Mouse (Mus musculus) urinary bladder, adult 18-20 months (tissue): ENCODE data around the gene Slc6a21.

Source experiments
- DNase-seq, 2 experiments: peaks; one replicate each; pipeline ENCODE4 v3.0.0; 2022; ENCODE audit warnings: low spot score in 2 of 2, mixed read lengths in 2 of 2

The Slc6a21 gene

DNA sequence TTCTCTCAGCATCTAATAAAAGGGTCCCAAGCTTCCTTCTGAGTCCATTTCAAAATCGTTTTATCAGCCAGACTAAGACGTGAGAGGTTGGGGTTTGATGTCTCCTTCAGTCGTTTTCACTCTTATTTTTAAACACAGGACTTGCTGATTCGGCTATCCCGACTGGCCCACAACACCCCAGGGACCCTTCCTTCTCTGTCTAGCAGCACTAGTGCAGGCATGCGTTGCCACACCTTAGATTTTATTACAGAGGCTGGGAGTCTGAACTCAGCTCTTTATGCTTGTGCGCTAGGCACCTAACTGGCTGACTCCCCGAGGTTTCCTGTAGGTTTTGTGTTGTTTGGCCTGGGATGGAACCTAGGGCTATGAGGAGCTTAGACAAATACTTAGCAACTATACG is 36.2 kb downstream of the Slc6a21 start:
- DNase-seq: no peak

DNA sequence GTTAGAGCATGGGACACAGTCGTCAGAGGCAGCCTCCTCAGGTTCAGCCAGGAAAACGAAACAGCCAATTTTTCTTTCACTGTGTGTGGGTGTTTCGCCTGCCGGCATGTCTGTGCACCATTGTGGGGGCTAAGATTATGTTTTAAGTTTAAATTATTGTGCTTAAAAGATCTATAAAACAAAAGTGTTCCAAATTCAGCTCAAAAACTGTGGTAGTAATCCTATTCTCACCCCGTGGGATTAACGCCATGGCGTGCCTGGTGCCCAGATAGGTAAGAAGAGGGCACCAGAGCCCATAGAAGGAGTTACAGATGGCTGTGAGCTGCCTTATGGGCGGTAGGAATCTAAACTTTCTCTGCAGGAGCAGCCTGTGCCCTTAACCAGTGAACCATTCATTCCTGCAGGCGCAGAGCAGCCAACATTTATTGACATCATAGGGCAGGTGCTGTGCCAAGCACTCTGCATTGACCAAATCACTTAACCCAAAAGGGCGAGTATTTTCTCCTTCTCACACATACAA is 37.9 kb downstream of the Slc6a21 start:
- DNase-seq: no peak

DNA sequence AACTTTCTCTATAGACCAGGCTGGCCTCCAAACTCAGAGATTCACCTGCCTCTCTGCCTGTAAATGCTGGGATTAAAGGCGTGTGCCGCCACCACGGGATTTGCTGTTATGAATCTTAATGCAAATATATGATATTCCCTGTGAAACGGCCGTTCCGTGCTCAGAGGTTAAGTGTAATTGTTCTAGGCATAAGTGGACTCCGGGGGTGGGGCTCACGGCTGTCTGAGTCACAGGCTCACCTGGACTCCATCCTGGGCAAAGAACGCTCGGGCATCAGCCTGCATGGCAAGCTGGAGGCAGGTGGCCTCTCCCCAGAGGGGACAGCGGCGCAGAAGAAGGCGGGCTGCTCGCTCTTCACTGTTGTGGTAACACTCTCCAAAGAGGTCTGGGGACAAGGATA is 39.2 kb downstream of the Slc6a21 start:
- no peak for DNase-seq

DNA sequence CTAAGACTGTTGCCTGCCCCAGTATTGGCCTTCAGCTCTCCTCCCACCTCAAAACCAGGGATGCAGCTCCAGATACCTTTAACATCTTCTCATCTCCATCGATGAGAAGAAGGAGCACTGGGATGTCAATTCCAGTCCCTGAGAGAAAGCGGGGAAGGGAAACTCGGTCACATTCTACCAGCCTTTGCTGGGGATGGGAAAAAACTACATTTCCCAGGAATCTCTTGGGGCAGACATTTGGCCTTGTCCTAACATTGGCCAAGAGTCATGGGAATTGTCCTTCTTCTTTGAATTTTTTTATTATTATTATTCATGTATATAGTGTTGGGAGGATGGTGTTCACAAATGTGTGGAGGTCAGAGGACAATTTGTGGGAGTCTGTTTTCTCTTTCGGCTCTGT is 44.9 kb downstream of the Slc6a21 start:
- no peak for DNase-seq

DNA sequence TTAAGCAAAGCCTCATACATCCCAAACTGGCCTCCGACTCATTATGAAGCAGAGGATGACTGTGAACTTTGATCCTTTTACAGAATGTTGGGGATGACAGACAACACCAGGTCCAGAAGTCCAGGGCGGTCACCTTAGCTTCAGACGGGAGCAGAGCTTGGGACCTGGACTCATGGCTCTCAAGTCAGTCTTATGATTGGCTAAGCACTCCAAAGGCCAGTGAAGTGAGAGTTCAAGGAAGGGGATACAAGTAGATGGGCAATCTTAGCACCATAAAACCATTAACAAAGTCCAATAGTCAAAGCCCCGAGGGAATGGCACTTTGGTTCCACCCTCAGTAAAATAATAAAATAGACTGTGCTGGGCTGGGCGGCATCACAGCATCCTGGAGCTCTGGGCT is 45.8 kb downstream of the Slc6a21 start:
- DNase-seq: no peak

DNA sequence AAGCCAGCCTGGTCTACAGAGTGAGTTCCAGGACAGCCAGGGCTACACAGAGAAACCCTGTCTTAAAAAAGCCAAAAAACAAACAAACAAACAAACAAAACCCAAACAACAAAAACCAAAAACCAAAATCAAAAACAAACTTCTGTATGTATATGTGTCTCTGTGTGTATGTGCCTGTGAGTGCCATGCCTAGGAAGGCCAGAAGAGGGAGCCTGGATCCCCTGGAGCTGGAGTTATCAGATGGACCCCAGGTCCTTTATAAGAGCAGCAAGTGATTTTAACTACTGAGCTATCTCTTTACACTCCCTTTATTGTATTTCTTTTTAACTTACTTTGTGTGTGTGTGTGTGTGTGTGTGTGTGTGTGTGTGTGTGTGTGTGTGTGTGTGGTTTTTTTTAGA is 48.5 kb downstream of the Slc6a21 start:
- DNase-seq: no peak

DNA sequence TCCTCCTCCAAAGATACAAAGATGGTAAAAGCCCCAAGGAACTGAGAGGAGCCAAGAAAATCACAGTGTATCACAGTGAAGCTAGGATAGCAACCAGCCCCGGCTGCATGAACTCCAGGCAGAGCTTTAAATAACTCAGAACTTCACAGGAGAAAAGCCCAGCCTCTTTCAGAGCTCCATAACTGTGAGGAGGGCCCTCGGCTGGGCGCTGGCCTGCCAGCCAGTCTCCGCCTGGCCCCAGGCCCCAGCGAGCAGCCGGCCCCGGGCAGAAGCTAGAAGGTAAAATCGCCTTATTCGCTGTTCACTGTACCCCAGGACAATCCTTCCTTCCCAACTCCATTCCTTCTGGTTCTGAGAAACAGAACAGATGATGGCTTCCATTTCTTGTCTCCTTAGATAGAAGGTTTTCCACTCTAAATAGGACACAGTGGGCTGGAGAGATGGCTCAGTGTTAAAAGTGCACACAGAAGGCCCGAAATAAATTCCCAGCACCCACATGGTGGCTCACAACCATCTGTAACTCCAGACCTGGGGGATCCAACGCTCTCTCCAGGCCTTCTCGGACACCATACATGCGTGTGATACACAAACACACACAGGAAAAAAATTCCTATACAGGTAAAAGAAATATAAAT is 51.6 kb downstream of the Slc6a21 start:
- DNase-seq: no peak

DNA sequence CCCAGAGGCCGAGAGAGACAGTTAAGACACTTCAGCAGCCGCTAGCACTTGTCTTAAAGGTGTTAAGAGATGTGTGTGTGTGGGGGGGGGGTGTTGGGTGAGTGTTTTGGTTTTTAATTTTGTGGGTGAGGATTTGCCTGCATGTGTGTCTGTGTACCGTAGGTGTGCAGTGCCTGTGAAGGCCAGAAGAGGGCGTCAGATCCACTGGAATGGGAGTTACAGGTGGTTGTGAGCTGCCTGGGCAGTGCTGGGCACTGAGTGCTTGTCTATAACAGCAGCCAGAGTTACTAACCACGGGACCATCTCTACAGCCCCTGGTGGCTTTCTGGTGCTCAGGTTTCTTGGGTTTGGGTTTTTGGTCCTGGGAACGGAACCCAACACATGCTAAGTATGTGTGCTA is 54.2 kb downstream of the Slc6a21 start:
- no peak for DNase-seq

DNA sequence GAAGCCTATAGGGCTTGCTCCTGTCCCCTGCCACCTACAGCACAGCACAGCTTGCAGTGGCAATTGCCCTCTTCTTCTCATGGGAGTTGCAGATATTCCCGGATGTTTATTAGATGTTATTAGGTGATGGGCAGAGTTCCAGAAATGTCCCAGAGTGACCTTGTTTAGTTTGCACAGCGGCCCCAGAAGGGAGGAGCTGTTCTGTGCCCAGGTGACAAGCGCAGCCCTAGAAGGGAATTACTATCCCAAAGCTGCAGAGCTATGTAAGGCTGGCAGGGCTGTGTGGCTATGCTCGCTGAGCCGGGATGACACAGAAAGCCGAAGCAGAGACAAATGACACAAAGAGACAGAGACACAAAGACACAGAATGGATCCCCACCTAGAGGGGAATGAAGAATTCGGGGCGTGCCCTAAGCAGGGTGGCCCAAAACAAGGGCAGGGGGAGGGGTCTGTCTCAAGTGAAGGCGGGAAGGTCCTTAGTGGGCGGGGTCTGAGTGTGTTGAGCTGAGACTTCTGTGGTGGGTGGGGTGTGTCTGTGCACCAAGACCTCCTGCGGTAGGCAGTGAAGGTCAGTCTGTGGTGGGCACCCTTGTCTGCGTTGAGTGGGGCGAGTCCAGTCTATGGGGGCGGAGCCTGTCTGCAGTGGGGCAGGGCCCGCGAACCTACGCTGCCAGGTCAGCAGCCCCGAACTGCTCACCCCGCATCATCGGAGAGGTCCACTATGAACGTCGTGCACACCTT is 55.5 kb downstream of the Slc6a21 start:
- peak in 1 of 2 experiments; percentile 29 for DNase-seq

DNA sequence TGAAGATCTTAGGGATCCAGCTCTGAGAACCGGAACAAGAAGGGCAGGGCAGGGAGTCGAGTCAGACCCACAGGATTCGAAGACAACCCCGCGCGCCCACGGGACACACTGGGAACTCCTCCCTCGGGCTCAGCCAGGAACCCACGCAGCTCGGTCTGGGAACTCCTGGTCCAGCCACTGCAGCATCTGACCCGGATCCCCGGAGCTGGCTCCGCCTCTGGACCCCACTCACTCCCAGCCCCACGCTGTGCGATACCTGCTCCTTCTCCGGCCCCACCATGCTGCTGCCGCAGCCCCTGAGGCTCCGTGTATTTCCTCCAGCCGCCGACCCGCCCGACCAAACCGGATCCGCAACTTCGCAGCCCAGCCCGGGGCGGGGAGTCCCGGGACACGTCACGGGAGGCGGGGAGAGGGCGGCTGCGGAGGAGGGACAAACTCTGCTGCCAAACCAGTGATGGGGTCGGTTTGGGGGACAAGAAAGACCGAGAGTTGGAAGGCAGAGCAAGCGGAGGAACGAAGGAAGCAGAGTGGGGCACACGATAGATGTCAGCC is 56.2 kb downstream of the Slc6a21 start, which contains the start of gene Trpm4:
Gene Trpm4 (minus strand): TSS at position 350 of the 552 bp plus-strand sequence.
- peak; percentile 89 to 96 for DNase-seq

DNA sequence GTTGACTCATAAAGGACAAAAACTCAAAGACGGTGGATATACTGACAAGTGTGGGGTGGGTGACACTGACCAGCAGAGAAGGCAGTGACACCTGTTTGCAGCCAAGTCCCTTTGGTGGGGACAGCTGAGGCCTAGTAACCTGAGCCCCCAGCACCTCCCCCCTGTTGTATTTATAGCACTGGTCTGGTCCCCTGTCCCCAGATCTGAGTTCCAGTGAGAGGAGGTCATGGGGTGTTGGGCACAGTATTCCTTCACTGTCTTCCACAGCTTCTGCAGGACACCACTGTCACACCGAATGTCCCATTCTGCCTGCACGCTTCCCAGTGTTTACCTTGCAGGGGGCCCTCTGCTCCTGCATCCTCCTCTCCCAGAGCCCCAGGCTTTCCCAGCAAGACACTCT is 57.3 kb downstream of the Slc6a21 start:
- DNase-seq: no peak

DNA sequence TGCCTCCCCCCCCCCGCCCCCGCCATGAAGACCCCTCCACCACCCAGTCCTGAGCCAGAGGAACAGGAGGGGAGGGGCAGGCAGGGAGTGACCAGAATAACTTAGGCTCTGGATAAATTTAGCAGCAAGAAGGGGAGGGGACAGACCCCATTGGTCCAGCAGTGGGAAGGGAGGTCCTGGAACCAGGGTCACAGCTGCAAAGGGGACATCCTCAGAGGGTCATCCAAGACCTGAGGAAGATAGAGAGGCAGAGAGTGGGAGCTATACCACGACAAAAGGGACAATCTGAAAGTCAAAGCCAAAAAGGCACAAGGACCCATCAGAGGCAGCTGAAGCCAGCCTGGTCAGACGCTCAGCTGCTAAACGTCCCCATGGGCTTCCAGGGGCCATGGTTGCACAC is 57.7 kb downstream of the Slc6a21 start, which contains the start of gene Hrc:
Gene Hrc (plus strand): TSS at position 235 of the 400 bp plus-strand sequence.
- DNase-seq: no peak

DNA sequence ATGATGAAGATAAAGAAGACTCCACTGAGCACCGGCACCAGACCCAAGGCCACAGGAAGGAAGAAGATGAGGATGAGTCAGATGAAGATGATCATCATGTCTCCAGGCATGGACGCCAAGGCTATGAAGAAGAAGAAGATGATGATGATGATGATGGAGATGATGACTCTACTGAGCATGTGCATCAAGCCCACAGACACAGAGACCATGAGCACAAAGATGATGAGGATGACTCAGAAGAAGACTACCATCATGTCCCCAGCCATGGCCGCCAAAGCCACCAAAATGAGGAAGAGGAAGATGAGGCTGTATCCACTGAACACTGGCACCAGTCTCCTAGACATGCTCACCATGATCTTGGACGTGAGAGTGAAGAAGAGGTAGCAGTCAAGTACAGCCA is 59.0 kb downstream of the Slc6a21 start:
- DNase-seq: no peak

DNA sequence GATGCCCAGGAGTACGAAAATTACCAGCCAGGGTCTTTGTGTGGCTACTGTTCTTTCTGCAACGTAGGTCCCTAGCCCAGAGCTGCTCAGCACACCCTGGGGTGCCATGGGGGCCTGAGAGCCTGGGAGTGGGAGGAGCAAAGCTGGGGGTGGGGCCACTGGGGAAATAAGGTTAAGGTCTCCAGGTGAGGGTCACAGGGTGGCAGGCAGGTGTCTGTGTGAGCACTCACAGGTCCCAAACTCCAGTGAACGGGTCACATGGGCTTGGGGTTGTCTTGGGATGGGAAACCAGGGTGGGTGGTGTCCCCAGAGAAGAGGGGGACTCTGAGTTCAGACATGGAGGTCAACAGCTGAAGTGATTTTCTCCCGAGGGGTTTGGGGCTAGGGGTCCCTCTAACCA is 60.2 kb downstream of the Slc6a21 start:
- DNase-seq: no peak

DNA sequence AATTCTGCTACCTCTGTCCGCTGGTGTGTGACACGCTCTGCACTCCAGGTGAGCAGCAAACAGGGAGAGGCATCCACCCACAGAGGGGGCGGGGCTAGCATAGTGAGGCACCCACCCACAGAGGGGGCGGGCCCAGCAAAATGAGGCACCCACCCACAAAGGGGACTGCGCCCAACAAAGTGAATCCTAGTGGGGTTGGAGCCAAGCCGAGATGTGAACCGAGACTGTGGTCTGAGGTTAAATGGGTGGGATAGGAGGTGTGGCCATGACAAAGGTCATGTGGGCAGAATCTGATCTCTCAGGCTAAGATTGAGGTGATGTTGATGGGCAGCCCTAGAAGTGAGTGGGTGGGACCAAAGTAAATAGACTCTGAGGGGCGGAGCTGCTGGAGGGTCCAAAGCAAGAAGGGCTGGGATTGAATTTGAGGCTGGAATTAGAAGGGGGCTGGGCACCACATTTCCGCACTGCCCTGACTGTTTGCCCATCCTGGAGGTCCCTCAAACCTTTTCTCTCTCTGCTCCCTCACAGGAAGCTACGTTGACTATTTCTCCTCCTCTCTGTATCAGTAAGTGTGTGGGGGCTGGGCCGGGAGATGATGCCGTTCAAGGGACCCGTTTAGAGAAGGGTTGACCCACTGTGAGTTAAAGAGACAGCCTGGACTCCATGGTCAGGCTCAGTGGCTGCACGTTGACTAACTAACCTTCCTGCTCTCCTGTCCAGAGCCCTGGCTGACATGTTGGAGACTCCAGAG is 61.0 kb downstream of the Slc6a21 start:
- peak; percentile 48 to 71 for DNase-seq
